ENCODE assay signal across 26 mouse cellular contexts in the genomic region with DNA sequence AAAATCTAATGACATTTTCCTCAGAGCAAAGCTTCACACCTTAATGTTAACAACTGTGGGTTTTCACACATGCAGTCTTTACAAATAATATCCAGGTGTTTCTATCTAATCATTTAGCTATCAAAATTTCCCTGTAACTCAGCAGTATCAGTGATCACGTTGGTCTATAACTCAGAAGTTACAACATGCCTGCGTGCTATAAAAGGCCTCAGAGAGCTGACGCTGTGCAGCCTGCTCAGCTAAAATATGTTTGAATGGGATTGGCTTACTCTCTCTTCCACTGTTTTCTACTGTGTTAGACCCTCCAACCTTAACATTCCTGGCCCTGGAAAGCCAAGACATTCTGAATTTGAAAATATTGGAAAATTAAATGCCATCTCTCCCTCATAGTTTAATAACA. TPM values are rescaled to one million over a fixed set of nuclear protein-coding genes. Genes with fewer than 3 reads are reported as not detected.
A peak's percentile ranks its signal among the peaks of the same experiment; 100 is the strongest.
DNase-seq lines count a peak whose midpoint lies in the region; ATAC-seq and TF ChIP-seq lines count a peak whose summit lies in the region.
"Had no signal": no experiment of that assay in that cellular context is flagged by ENCODE, and none has a peak within 500 bp of the region (broad histone marks: within the 10 kb centered on the region; RNA-seq: fewer than 3 reads in every experiment).

No protein-coding gene starts in this region.

- no peak overlapping the region for H3K4me2 ChIP-seq in hindbrain, embryonic 12.5 days (replicated peaks)
- H3K4me2 ChIP-seq in intestine, embryonic 16.5 days (ENCODE audit: low read depth, low read length) = no peak overlapping the region
- H3K4me2 ChIP-seq in intestine, embryonic 15.5 days (replicated peaks) = no peak overlapping the region
- no peak overlapping the region for H3K4me2 ChIP-seq in midbrain, embryonic 12.5 days (replicated peaks)
- no peak overlapping the region for H3K4me2 ChIP-seq in intestine, postnatal 0 days (replicated peaks; ENCODE audit: low read depth)
- H3K4me2 ChIP-seq: embryonic facial prominence, embryonic 13.5 days; forebrain, embryonic 12.5 days; forebrain, embryonic 15.5 days; heart, embryonic 12.5 days; heart, embryonic 15.5 days had no signal

- ATAC-seq in hindbrain, embryonic 12.5 days (ENCODE audit: low FRiP score) = no peak
- ATAC-seq in intestine, embryonic 16.5 days = peak; percentile 63
- ATAC-seq in intestine, embryonic 15.5 days = no peak
- no peak for ATAC-seq in midbrain, embryonic 12.5 days (ENCODE audit: low FRiP score, low read depth)
- ATAC-seq in intestine, postnatal 0 days = peak; percentile 58; the same call in 1 of the 2 replicates
- ATAC-seq: activated CD4-positive, CD25-positive, alpha-beta regulatory T cell, adult 4 months had no signal

- 0 out of 2 replicates have a peak overlapping the region, but pooled peaks have one; percentile 17 for H3K27ac ChIP-seq in hindbrain, embryonic 12.5 days
- H3K27ac ChIP-seq in hindbrain, embryonic 10.5 days = no peak overlapping the region
- H3K27ac ChIP-seq in intestine, embryonic 16.5 days (ENCODE audit: low read length) = no peak overlapping the region
- no peak overlapping the region for H3K27ac ChIP-seq in intestine, embryonic 15.5 days
- H3K27ac ChIP-seq in midbrain, embryonic 12.5 days (replicated peaks) = 0 out of 2 replicates have a peak overlapping the region, but pooled peaks have one; percentile 42
- H3K27ac ChIP-seq in midbrain, embryonic 10.5 days (replicated peaks) = no peak overlapping the region
- H3K27ac ChIP-seq in intestine, postnatal 0 days (ENCODE audit: low read depth, low read length) = no peak overlapping the region
- H3K27ac ChIP-seq in left cerebral cortex, adult 2 months = no peak overlapping the region
- H3K27ac ChIP-seq: embryonic facial prominence, embryonic 10.5 days; embryonic facial prominence, embryonic 13.5 days; forebrain, embryonic 12.5 days; forebrain, embryonic 15.5 days; heart, embryonic 15.5 days had no signal

- no peaks in the 10 kb centered on the region for H3K27me3 ChIP-seq in hindbrain, embryonic 12.5 days
- no peaks in the 10 kb centered on the region for H3K27me3 ChIP-seq in hindbrain, embryonic 10.5 days (ENCODE audit: insufficient read depth, poor library complexity, severe bottlenecking)
- H3K27me3 ChIP-seq in intestine, embryonic 16.5 days (replicated peaks; ENCODE audit: control insufficient read depth, insufficient read depth, low read length) = no peaks in the 10 kb centered on the region
- H3K27me3 ChIP-seq in intestine, embryonic 15.5 days (replicated peaks) = no peaks in the 10 kb centered on the region
- H3K27me3 ChIP-seq in midbrain, embryonic 12.5 days = no peaks in the 10 kb centered on the region
- no peaks in the 10 kb centered on the region for H3K27me3 ChIP-seq in midbrain, embryonic 10.5 days (ENCODE audit: low read depth, poor library complexity, severe bottlenecking)
- H3K27me3 ChIP-seq in intestine, postnatal 0 days (replicated peaks; ENCODE audit: control insufficient read depth, insufficient read depth, low read length) = no peaks in the 10 kb centered on the region
- H3K27me3 ChIP-seq: embryonic facial prominence, embryonic 13.5 days; forebrain, embryonic 12.5 days; forebrain, embryonic 15.5 days; heart, embryonic 12.5 days; heart, embryonic 15.5 days had no signal

- no peak for DNase-seq in hindbrain, embryonic 10.5 days (ENCODE audit: low spot score)
- DNase-seq in midbrain, embryonic 10.5 days (ENCODE audit: low spot score) = no peak
- no peak for DNase-seq in left cerebral cortex, adult 2 months (ENCODE audit: extremely low spot score in 1 of 2, low spot score in 2 of 2)
- DNase-seq: adrenal gland, adult 8-10 months; adrenal gland, postnatal 25 days; cerebellum, adult 11-12 months; cerebellum, adult 8-10 months; cerebellum, postnatal 10 days; cerebellum, postnatal 36 days; gastrocnemius, postnatal 25 days; heart, adult 18-20 months; heart, postnatal 10 days; heart, postnatal 36 days had no signal

- H3K9ac ChIP-seq in hindbrain, embryonic 12.5 days = no peak overlapping the region
- no peak overlapping the region for H3K9ac ChIP-seq in intestine, embryonic 16.5 days (ENCODE audit: low read depth, low read length)
- no peak overlapping the region for H3K9ac ChIP-seq in intestine, embryonic 15.5 days
- H3K9ac ChIP-seq in midbrain, embryonic 12.5 days (replicated peaks) = no peak overlapping the region
- no peak overlapping the region for H3K9ac ChIP-seq in intestine, postnatal 0 days (ENCODE audit: low read depth, low read length)
- H3K9ac ChIP-seq: embryonic facial prominence, embryonic 13.5 days; forebrain, embryonic 12.5 days; forebrain, embryonic 15.5 days; heart, embryonic 12.5 days; heart, embryonic 15.5 days had no signal

- no peaks in the 10 kb centered on the region for H3K36me3 ChIP-seq in hindbrain, embryonic 12.5 days
- peaks cover 21% of the 10 kb centered on the region for H3K36me3 ChIP-seq in hindbrain, embryonic 10.5 days
- no peaks in the 10 kb centered on the region for H3K36me3 ChIP-seq in intestine, embryonic 16.5 days (ENCODE audit: control insufficient read depth, insufficient read depth, low read length)
- no peaks in the 10 kb centered on the region for H3K36me3 ChIP-seq in intestine, embryonic 15.5 days
- peaks cover 7% of the 10 kb centered on the region for H3K36me3 ChIP-seq in midbrain, embryonic 12.5 days
- peaks cover 5% of the 10 kb centered on the region for H3K36me3 ChIP-seq in midbrain, embryonic 10.5 days
- no peaks in the 10 kb centered on the region for H3K36me3 ChIP-seq in intestine, postnatal 0 days (ENCODE audit: control insufficient read depth, insufficient read depth)
- H3K36me3 ChIP-seq: embryonic facial prominence, embryonic 10.5 days; embryonic facial prominence, embryonic 13.5 days; forebrain, embryonic 15.5 days; heart, embryonic 12.5 days; heart, embryonic 15.5 days had no signal

- no peak for TF ChIP-seq CTCF in intestine, postnatal 0 days (IDR thresholded peaks at IDR 0.05; ENCODE audit: low read depth)
- no peak for TF ChIP-seq CTCF in left cerebral cortex, adult 2 months (IDR thresholded peaks at IDR 0.05)

- 85% methylated on average over 3 of the region's 3 CpGs for WGBS in hindbrain, embryonic 12.5 days
- WGBS in hindbrain, embryonic 10.5 days = 91% methylated on average over 3 of the region's 3 CpGs
- WGBS in intestine, embryonic 16.5 days = 49% methylated on average over 3 of the region's 3 CpGs
- 54% methylated on average over 3 of the region's 3 CpGs for WGBS in intestine, embryonic 15.5 days
- 85% methylated on average over 3 of the region's 3 CpGs for WGBS in midbrain, embryonic 12.5 days
- WGBS in midbrain, embryonic 10.5 days = 88% methylated on average over 3 of the region's 3 CpGs
- WGBS in intestine, postnatal 0 days = 32% methylated on average over 3 of the region's 3 CpGs

- intact Hi-C loops in left cerebral cortex, adult 2 months (cut with DNase I) = no loop called here

- H3K9me3 ChIP-seq in hindbrain, embryonic 12.5 days (replicated peaks) = no peaks in the 10 kb centered on the region
- no peaks in the 10 kb centered on the region for H3K9me3 ChIP-seq in hindbrain, embryonic 10.5 days
- no peaks in the 10 kb centered on the region for H3K9me3 ChIP-seq in intestine, embryonic 16.5 days (ENCODE audit: control insufficient read depth, low read length)
- no peaks in the 10 kb centered on the region for H3K9me3 ChIP-seq in intestine, embryonic 15.5 days
- no peaks in the 10 kb centered on the region for H3K9me3 ChIP-seq in midbrain, embryonic 12.5 days
- H3K9me3 ChIP-seq in midbrain, embryonic 10.5 days (replicated peaks) = no peaks in the 10 kb centered on the region
- H3K9me3 ChIP-seq in intestine, postnatal 0 days (ENCODE audit: control insufficient read depth) = no peaks in the 10 kb centered on the region
- H3K9me3 ChIP-seq: embryonic facial prominence, embryonic 10.5 days; embryonic facial prominence, embryonic 13.5 days; forebrain, embryonic 12.5 days; forebrain, embryonic 15.5 days; heart, embryonic 12.5 days; heart, embryonic 15.5 days had no signal

- no peak overlapping the region for H3K4me3 ChIP-seq in hindbrain, embryonic 12.5 days
- H3K4me3 ChIP-seq in hindbrain, embryonic 10.5 days = no peak overlapping the region
- no peak overlapping the region for H3K4me3 ChIP-seq in intestine, embryonic 16.5 days (ENCODE audit: low read length)
- H3K4me3 ChIP-seq in intestine, embryonic 15.5 days (replicated peaks) = no peak overlapping the region
- no peak overlapping the region for H3K4me3 ChIP-seq in midbrain, embryonic 12.5 days
- no peak overlapping the region for H3K4me3 ChIP-seq in midbrain, embryonic 10.5 days
- no peak overlapping the region for H3K4me3 ChIP-seq in intestine, postnatal 0 days (ENCODE audit: low read depth, low read length)
- H3K4me3 ChIP-seq in left cerebral cortex, adult 2 months = no peak overlapping the region
- H3K4me3 ChIP-seq: embryonic facial prominence, embryonic 10.5 days; embryonic facial prominence, embryonic 13.5 days; erythroblast, embryonic 14.5 days; forebrain, embryonic 12.5 days; forebrain, embryonic 15.5 days; heart, embryonic 12.5 days; heart, embryonic 15.5 days had no signal

- peaks cover 21% of the 10 kb centered on the region for H3K4me1 ChIP-seq in hindbrain, embryonic 12.5 days
- H3K4me1 ChIP-seq in hindbrain, embryonic 10.5 days (replicated peaks) = no peaks in the 10 kb centered on the region; the same call in 1 of the 2 replicates
- no peaks in the 10 kb centered on the region for H3K4me1 ChIP-seq in intestine, embryonic 16.5 days (ENCODE audit: control insufficient read depth, insufficient read depth, low read length)
- no peaks in the 10 kb centered on the region for H3K4me1 ChIP-seq in intestine, embryonic 15.5 days (replicated peaks)
- peaks cover 12% of the 10 kb centered on the region; the same call in 1 of the 2 replicates for H3K4me1 ChIP-seq in midbrain, embryonic 12.5 days
- peaks cover 7% of the 10 kb centered on the region for H3K4me1 ChIP-seq in midbrain, embryonic 10.5 days
- no peaks in the 10 kb centered on the region; the same call in 1 of the 2 replicates for H3K4me1 ChIP-seq in intestine, postnatal 0 days (replicated peaks; ENCODE audit: control insufficient read depth, insufficient read depth, low read length)
- H3K4me1 ChIP-seq: embryonic facial prominence, embryonic 10.5 days; embryonic facial prominence, embryonic 13.5 days; heart, embryonic 12.5 days; heart, embryonic 15.5 days had no signal

RNA-seq across cellular contexts. Expression of gene Lrrn1, which starts 28.2 kb away (rescaled TPM):
- 128 and 135 TPM in 2 replicates for polyA plus RNA-seq in hindbrain, embryonic 12.5 days (2016; fragmentation: Nextera tagmentation; extraction: Ambion mirVana)
- polyA plus RNA-seq in hindbrain, embryonic 10.5 days (2016; fragmentation: Nextera tagmentation; extraction: Ambion mirVana) = 94.0 and 125 TPM in 2 replicates
- 3.9 and 4.6 TPM in 2 replicates for polyA plus RNA-seq in intestine, embryonic 16.5 days (2015; fragmentation: Nextera tagmentation; extraction: Ambion mirVana)
- 3.9 and 4.0 TPM in 2 replicates for polyA plus RNA-seq in intestine, embryonic 15.5 days (2015; fragmentation: Nextera tagmentation; extraction: Ambion mirVana)
- 94.2 and 97.5 TPM in 2 replicates for polyA plus RNA-seq in midbrain, embryonic 12.5 days (2016; fragmentation: Nextera tagmentation; extraction: Ambion mirVana)
- polyA plus RNA-seq in midbrain, embryonic 10.5 days (2016; fragmentation: Nextera tagmentation; extraction: Ambion mirVana) = 73.2 and 90.6 TPM in 2 replicates
- 14.7 and 15.9 TPM in 2 replicates for polyA plus RNA-seq in intestine, postnatal 0 days (2015; fragmentation: Nextera tagmentation; extraction: Ambion mirVana)
- total RNA-seq in left cerebral cortex, adult 2 months (2021) = 10 to 100 TPM; 49.7 to 52.7 TPM
- polyA plus RNA-seq: activated CD4-positive, CD25-positive, alpha-beta regulatory T cell, adult 4 months; erythroblast, embryonic 14.5 days had no signal

Comparison
In these comparisons a context has a peak if more than half of its experiments do, and no peak if none do; other contexts are left out.
1. ATAC-seq: peak in intestine, embryonic 16.5 days (single experiment) and intestine, postnatal 0 days (single experiment); none in hindbrain, embryonic 12.5 days (single experiment), intestine, embryonic 15.5 days (single experiment) and midbrain, embryonic 12.5 days (single experiment).
2. H3K27ac ChIP-seq: peak in hindbrain, embryonic 12.5 days (single experiment) and midbrain, embryonic 12.5 days (single experiment); none in hindbrain, embryonic 10.5 days (single experiment), intestine, embryonic 16.5 days (single experiment), intestine, embryonic 15.5 days (single experiment), midbrain, embryonic 10.5 days (single experiment), intestine, postnatal 0 days (single experiment) and left cerebral cortex, adult 2 months (single experiment).